Mouse (Mus musculus): ENCODE measurements at regions not wholly inside any gene's neighbourhood (a gene's known extent, or its start where the extent isn't known, plus 50 kb on each side); places are given as distances from the start of the nearest gene placed in this dataset.

DNA sequence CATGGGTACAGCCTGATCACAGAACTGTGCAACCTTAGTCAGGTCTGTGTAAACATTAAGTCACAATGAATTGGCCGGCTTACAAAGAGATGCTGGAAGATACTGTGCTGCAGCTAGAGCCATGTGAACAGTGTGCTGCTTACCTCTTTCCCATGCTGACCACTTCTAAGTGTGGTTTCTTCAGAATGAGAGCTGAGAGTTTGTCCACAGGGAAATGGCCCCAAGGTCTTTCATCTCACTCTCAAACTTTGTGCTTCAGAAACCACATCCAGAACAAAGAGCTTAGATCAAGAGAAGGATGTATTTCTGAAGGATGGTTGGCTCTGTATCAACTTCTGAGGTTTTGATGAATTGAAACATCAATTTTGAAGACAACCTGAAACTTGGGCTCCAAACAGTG is 165.7 kb downstream of the Lrrc3b start:
- no peak for DNase-seq (ENCODE audit: low read depth, low spot score)
- no peaks in the 10 kb centered on the region for H3K36me3 ChIP-seq (ENCODE audit: control insufficient read depth, insufficient read depth, low read length, poor library complexity, severe bottlenecking)
- H3K27me3 ChIP-seq (ENCODE audit: control insufficient read depth, insufficient read depth, low read length, poor library complexity, severe bottlenecking): no peaks in the 10 kb centered on the region

DNA sequence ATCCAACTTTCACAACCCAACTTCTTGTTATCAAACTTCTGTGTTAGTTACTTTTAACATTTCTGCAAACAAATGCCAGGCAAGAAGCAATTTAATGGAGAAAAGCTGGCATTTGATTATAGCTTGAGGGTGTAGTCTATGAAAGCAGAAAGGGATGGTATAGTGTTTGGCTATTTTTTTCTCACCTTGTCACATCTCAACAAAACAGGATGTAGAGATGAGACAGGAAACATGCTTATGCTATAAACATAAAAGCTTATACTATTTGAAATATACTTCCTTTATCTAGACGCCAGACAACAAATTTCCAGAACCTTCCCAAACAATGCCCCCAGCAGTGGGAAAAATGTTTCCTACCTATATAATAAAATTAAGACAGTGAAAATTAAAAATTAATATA is 166.4 kb downstream of the Lrrc3b start:
- no peak for DNase-seq (ENCODE audit: low read depth, low spot score)
- H3K27me3 ChIP-seq (ENCODE audit: control insufficient read depth, insufficient read depth, low read length, poor library complexity, severe bottlenecking): no peaks in the 10 kb centered on the region
- no peaks in the 10 kb centered on the region for H3K36me3 ChIP-seq (ENCODE audit: control insufficient read depth, insufficient read depth, low read length, poor library complexity, severe bottlenecking)

DNA sequence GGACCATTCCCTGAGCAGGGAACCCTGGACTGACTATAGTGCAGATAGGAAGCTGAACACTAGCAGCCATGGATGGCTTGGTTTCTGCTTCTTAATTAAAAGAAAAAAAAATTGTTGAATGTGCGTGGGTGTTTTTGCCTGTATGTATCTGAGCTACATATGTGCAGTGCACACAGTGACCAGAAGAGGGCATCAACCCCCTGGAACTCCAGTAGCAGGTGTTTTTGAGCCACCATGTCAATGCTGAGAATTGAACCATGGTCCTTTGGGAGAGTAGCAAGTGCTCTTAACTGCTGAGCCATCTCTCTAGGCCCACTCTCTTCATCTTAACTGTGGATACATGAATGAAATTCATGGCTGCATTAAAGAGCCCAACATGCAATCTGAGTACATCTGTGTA is 172.5 kb downstream of the Lrrc3b start:
- peak; percentile 56 for DNase-seq (ENCODE audit: low read depth, low spot score)
- no peaks in the 10 kb centered on the region for H3K36me3 ChIP-seq (ENCODE audit: control insufficient read depth, insufficient read depth, low read length, poor library complexity, severe bottlenecking)
- H3K27me3 ChIP-seq (ENCODE audit: control insufficient read depth, insufficient read depth, low read length, poor library complexity, severe bottlenecking): no peaks in the 10 kb centered on the region

DNA sequence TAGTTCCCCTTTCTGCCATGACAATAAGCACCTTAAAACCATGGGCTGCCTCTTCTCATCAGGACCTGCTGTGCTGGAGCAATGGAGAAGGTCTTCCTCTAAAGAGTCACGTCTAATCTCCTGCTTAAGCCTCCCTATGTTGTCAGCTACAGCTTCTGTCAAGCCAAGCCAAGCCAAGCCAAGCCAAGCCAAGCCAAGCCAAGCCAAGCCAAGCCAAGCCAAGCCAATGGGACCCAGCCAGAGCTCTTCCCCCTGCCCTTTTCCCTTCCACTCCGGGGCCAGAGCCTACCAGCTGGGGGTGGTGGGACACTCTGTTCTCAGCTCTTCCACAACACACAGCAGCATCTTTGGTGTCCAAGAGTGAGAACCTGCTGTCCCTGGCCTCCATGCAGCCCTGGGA is 175.8 kb downstream of the Lrrc3b start:
- no peaks in the 10 kb centered on the region for H3K36me3 ChIP-seq (ENCODE audit: control insufficient read depth, insufficient read depth, low read length, poor library complexity, severe bottlenecking)
- H3K27me3 ChIP-seq (ENCODE audit: control insufficient read depth, insufficient read depth, low read length, poor library complexity, severe bottlenecking): no peaks in the 10 kb centered on the region
- no peak for DNase-seq (ENCODE audit: low read depth, low spot score)

DNA sequence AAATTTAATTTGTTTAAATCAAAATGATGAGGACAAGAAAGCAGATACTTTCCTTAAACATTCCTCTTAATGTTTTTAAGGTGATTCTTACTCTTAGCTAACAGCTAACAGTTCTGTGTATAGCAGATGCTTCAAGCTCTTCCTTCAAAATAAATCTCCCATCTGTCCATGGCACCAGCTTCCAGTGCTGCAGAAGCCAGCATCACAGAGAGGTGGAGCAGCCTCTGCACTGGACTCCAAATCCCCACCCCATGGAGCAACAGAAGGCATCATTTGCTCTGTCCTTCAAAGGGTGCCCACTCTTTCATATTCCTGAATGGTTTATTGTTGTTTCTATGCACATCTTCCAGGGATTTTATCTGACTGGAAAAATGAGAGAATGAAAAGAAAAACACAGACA is 183.1 kb downstream of the Lrrc3b start:
- H3K27me3 ChIP-seq (ENCODE audit: control insufficient read depth, insufficient read depth, low read length, poor library complexity, severe bottlenecking): no peaks in the 10 kb centered on the region
- DNase-seq (ENCODE audit: low read depth, low spot score): no peak
- no peaks in the 10 kb centered on the region for H3K36me3 ChIP-seq (ENCODE audit: control insufficient read depth, insufficient read depth, low read length, poor library complexity, severe bottlenecking)

DNA sequence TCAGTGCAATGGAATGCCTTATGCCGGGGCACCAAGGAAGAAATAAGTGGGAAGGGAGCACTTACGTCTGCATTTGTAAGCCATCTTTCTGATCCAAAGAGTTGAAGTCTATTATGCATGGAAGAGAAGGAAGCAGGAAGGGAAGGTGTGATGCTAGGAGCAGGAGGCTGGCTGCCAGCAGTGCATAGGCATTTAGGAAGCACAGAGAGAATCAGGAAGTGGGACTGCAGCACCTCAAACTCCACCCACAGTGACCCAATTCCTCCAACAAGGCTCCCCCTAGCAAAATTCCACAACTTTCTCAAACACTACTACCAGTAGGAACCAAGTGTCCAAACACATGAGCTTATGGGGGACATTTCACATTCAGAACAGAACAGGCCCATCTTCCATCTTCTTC is 233.2 kb downstream of the Lrrc3b start:
- no peaks in the 10 kb centered on the region for H3K36me3 ChIP-seq (ENCODE audit: control insufficient read depth, insufficient read depth, low read length, poor library complexity, severe bottlenecking)
- no peaks in the 10 kb centered on the region for H3K27me3 ChIP-seq (ENCODE audit: control insufficient read depth, insufficient read depth, low read length, poor library complexity, severe bottlenecking)
- DNase-seq (ENCODE audit: low read depth, low spot score): no peak

DNA sequence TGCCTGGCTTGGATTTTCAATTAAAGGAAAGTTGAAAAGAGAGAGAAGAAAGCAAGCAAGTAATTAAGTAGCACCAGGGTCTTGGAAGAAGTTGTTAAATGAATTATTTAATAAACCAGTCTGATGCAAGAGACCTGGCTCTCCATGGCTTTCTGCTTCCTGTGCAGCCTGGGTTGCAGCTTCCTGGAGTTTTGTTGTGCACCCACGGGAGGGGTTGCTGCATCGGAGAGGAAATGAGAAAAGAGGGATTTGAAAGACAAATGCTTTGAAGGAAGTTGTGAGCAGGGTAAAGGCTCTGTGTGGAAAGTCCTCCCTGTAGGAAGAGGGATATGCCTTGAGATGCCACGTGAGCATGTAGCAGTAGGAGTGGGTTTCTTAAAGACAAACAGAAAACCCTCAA is 234.5 kb downstream of the Lrrc3b start:
- Histone ChIP-seq H3K36me3 (ENCODE audit: control insufficient read depth, insufficient read depth, low read length, poor library complexity, severe bottlenecking) (no peaks in the 10 kb centered on the region), H3K27me3 (ENCODE audit: control insufficient read depth, insufficient read depth, low read length, poor library complexity, severe bottlenecking) (no peaks in the 10 kb centered on the region)
- no peak for DNase-seq (ENCODE audit: low read depth, low spot score)
